Mouse (Mus musculus): ENCODE measurements at regions not wholly inside any gene's neighbourhood (a gene's known extent, or its start where the extent isn't known, plus 50 kb on each side); places are given as distances from the start of the nearest gene placed in this dataset.
A peak's percentile ranks its signal among the peaks of the same experiment; 100 is the strongest.

- DNase-seq (ENCODE audit: low spot score): peak; percentile 63
- Histone ChIP-seq H3K9ac (ENCODE audit: low read depth, low read length) (no peak overlapping the region), H3K27ac (replicated peaks; ENCODE audit: low read depth, low read length) (no peak overlapping the region), H3K36me3 (ENCODE audit: control insufficient read depth, insufficient read depth, low read length) (no peaks in the 10 kb centered on the region), H3K27me3 (replicated peaks; ENCODE audit: control insufficient read depth, insufficient read depth, low read length) (no peaks in the 10 kb centered on the region), H3K4me3 (ENCODE audit: low read depth, low read length) (no peak overlapping the region), H3K4me2 (ENCODE audit: low read depth, low read length) (no peak overlapping the region), H3K4me1 (ENCODE audit: control insufficient read depth, insufficient read depth, low read length) (peaks cover 11% of the 10 kb centered on the region; the same call in 1 of the 2 replicates), H3K9me3 (ENCODE audit: control insufficient read depth, low read length) (no peaks in the 10 kb centered on the region)
- WGBS: 46% methylated on average over 4 of the region's 4 CpGs
- ATAC-seq (ENCODE audit: low read depth): no peak
Measured at GRCm38 (mm10) chr12:31168221-31168890, 72.2 kb upstream of the Gm6993 start.

GRCm38 (mm10) chr12:31170111-31170510 lies 70.5 kb upstream of the Gm6993 start:
- ATAC-seq (ENCODE audit: low read depth) (no peak), DNase-seq (ENCODE audit: low spot score) (no peak)
- Histone ChIP-seq H3K27me3 (replicated peaks; ENCODE audit: control insufficient read depth, insufficient read depth, low read length) (no peaks in the 10 kb centered on the region), H3K9ac (ENCODE audit: low read depth, low read length) (no peak overlapping the region), H3K4me1 (ENCODE audit: control insufficient read depth, insufficient read depth, low read length) (peaks cover 11% of the 10 kb centered on the region; the same call in 1 of the 2 replicates), H3K27ac (replicated peaks; ENCODE audit: low read depth, low read length) (no peak overlapping the region), H3K4me2 (ENCODE audit: low read depth, low read length) (no peak overlapping the region), H3K9me3 (ENCODE audit: control insufficient read depth, low read length) (peaks cover 7% of the 10 kb centered on the region; the same call in 1 of the 2 replicates), H3K36me3 (ENCODE audit: control insufficient read depth, insufficient read depth, low read length) (no peaks in the 10 kb centered on the region), H3K4me3 (ENCODE audit: low read depth, low read length) (no peak overlapping the region)
- 79% methylated on average over 6 of the region's 6 CpGs for WGBS

GRCm38 (mm10) chr12:31170546-31171160 lies 69.9 kb upstream of the Gm6993 start:
- Histone ChIP-seq H3K36me3 (ENCODE audit: control insufficient read depth, insufficient read depth, low read length) (no peaks in the 10 kb centered on the region), H3K9me3 (ENCODE audit: control insufficient read depth, low read length) (peaks cover 7% of the 10 kb centered on the region; the same call in 1 of the 2 replicates), H3K27me3 (replicated peaks; ENCODE audit: control insufficient read depth, insufficient read depth, low read length) (no peaks in the 10 kb centered on the region), H3K4me1 (ENCODE audit: control insufficient read depth, insufficient read depth, low read length) (peaks cover 11% of the 10 kb centered on the region; the same call in 1 of the 2 replicates), H3K4me2 (ENCODE audit: low read depth, low read length) (no peak overlapping the region), H3K4me3 (ENCODE audit: low read depth, low read length) (no peak overlapping the region), H3K27ac (replicated peaks; ENCODE audit: low read depth, low read length) (peak overlapping the region; percentile 46), H3K9ac (ENCODE audit: low read depth, low read length) (no peak overlapping the region)
- DNase-seq (ENCODE audit: low spot score) (peak; percentile 84), ATAC-seq (ENCODE audit: low read depth) (peak; percentile 71)
- WGBS: 50% methylated on average over 10 of the region's 10 CpGs

DNA sequence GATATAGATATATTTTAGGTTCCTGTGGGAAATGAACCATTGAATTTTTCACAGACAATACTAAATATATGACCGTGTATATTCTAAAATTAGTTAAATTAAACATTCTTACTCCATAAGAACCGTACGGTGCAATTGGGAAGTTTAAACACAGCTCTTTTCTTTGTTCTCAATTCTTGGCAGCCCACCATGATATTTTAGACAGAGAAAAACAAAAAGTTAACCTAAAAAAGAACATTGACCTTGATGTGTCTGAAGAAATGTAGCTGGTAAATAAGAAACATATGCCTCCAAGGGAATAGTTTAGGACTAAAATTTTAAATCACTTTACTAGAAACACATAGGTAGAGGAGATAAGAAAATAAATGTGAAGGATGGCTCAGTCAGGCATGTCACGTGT lies 68.6 kb upstream of the Gm6993 start:
- H3K27ac ChIP-seq (replicated peaks; ENCODE audit: low read depth, low read length): peak overlapping the region; percentile 44; the same call in 1 of the 2 replicates
- ATAC-seq (ENCODE audit: low read depth): no peak
- WGBS: 42% methylated on average over 4 of the region's 4 CpGs

DNA sequence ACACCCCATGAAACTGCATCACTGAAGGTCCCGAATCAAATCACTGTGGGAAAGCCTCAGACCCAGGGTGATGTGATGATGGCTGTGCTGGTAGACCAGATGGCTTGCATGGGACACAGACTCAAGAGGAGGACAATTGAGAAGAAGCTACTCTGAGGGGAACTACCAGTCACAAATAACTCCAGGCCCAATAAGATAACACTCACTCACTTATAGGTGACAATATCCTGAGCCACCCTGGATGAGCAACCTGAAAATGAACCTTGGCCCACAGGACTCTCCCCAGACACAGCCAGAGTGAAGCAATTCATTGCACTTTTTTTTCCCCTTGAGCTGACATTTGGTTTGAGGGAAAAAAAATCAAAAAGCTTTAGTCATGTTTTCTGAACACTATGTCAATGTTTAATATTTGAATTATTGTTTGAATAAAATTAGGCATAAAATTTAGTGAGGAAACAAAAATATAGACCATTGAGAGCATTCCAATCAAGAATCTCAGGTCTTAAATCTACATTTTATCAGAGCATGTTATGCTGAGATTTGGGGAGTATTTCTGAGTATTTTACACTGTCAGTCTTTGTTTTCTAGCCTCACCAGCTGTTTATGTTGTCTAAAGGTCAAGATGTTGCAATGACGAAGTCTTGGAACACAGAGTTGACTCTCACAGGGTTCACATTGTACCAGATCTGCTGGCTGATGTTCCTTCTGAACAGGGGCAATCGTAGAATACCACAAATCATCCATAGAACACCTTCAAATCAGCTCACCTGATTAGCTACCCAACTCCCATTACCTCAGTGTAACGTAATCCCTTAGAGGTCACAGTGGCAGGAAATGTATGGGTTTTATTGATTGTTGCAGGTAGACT lies 67.9 kb upstream of the Gm6993 start:
- Histone ChIP-seq H3K27ac (replicated peaks; ENCODE audit: low read depth, low read length) (peak overlapping the region; percentile 44; the same call in 1 of the 2 replicates), H3K9ac (ENCODE audit: low read depth, low read length) (no peak overlapping the region), H3K4me1 (ENCODE audit: control insufficient read depth, insufficient read depth, low read length) (peaks cover 11% of the 10 kb centered on the region; the same call in 1 of the 2 replicates), H3K9me3 (ENCODE audit: control insufficient read depth, low read length) (peaks cover 7% of the 10 kb centered on the region; the same call in 1 of the 2 replicates), H3K4me2 (ENCODE audit: low read depth, low read length) (no peak overlapping the region), H3K27me3 (replicated peaks; ENCODE audit: control insufficient read depth, insufficient read depth, low read length) (no peaks in the 10 kb centered on the region), H3K4me3 (ENCODE audit: low read depth, low read length) (no peak overlapping the region), H3K36me3 (ENCODE audit: control insufficient read depth, insufficient read depth, low read length) (no peaks in the 10 kb centered on the region)
- WGBS: 61% methylated on average over 4 of the region's 4 CpGs
- DNase-seq (ENCODE audit: low spot score): no peak
- no peak for ATAC-seq (ENCODE audit: low read depth)

More for the DNA sequence above, 68.6 kb upstream of the Gm6993 start:
- Histone ChIP-seq H3K27me3 (replicated peaks; ENCODE audit: control insufficient read depth, insufficient read depth, low read length) (no peaks in the 10 kb centered on the region), H3K9me3 (ENCODE audit: control insufficient read depth, low read length) (peaks cover 7% of the 10 kb centered on the region; the same call in 1 of the 2 replicates), H3K36me3 (ENCODE audit: control insufficient read depth, insufficient read depth, low read length) (no peaks in the 10 kb centered on the region), H3K4me3 (ENCODE audit: low read depth, low read length) (no peak overlapping the region), H3K4me2 (ENCODE audit: low read depth, low read length) (no peak overlapping the region), H3K9ac (ENCODE audit: low read depth, low read length) (no peak overlapping the region), H3K4me1 (ENCODE audit: control insufficient read depth, insufficient read depth, low read length) (peaks cover 11% of the 10 kb centered on the region; the same call in 1 of the 2 replicates)
- peak; percentile 57 for DNase-seq (ENCODE audit: low spot score)

GRCm38 (mm10) chr12:31173512-31173911 lies 67.1 kb upstream of the Gm6993 start:
- ATAC-seq (ENCODE audit: low read depth): no peak
- DNase-seq (ENCODE audit: low spot score): no peak
- H3K4me2 ChIP-seq (ENCODE audit: low read depth, low read length): no peak overlapping the region
- no peaks in the 10 kb centered on the region for H3K27me3 ChIP-seq (replicated peaks; ENCODE audit: control insufficient read depth, insufficient read depth, low read length)
- no peak overlapping the region for H3K9ac ChIP-seq (ENCODE audit: low read depth, low read length)
- H3K36me3 ChIP-seq (ENCODE audit: control insufficient read depth, insufficient read depth, low read length): no peaks in the 10 kb centered on the region
- no peak overlapping the region for H3K4me3 ChIP-seq (ENCODE audit: low read depth, low read length)
- peaks cover 7% of the 10 kb centered on the region; the same call in 1 of the 2 replicates for H3K9me3 ChIP-seq (ENCODE audit: control insufficient read depth, low read length)
- H3K4me1 ChIP-seq (ENCODE audit: control insufficient read depth, insufficient read depth, low read length): peaks cover 11% of the 10 kb centered on the region; the same call in 1 of the 2 replicates
- H3K27ac ChIP-seq (replicated peaks; ENCODE audit: low read depth, low read length): no peak overlapping the region
- WGBS: 85% methylated on average over 5 of the region's 5 CpGs

- Histone ChIP-seq H3K27ac (replicated peaks; ENCODE audit: low read depth, low read length) (no peak overlapping the region), H3K9me3 (ENCODE audit: control insufficient read depth, low read length) (peaks cover 3% of the 10 kb centered on the region; the same call in 1 of the 2 replicates), H3K4me2 (ENCODE audit: low read depth, low read length) (no peak overlapping the region), H3K4me3 (ENCODE audit: low read depth, low read length) (no peak overlapping the region), H3K9ac (ENCODE audit: low read depth, low read length) (no peak overlapping the region), H3K27me3 (replicated peaks; ENCODE audit: control insufficient read depth, insufficient read depth, low read length) (no peaks in the 10 kb centered on the region), H3K4me1 (ENCODE audit: control insufficient read depth, insufficient read depth, low read length) (peaks cover 9% of the 10 kb centered on the region), H3K36me3 (ENCODE audit: control insufficient read depth, insufficient read depth, low read length) (no peaks in the 10 kb centered on the region)
- DNase-seq (ENCODE audit: low spot score): no peak
- no peak for ATAC-seq (ENCODE audit: low read depth)
- 45% methylated on average over 6 of the region's 6 CpGs for WGBS
Measured at GRCm38 (mm10) chr12:31179536-31179935, 61.0 kb upstream of the Gm6993 start.

DNA sequence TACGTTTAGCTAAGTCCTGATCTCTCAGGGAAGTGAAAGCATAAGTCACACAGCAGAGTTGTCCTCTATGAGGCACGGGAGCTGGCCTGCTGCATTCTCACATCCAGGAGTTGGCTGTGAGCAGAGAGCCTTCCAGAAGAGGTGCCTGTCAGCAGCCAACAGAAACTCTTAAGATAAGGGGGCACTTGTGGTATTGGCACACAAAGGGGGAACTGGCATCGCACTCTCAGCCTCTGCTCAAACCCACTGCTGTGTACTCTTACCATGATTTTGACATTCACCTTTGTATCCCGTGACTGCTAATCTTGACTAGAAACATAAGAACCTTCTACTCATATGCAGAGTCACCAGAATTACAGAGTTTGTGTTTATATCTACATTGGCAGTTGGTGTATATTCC lies 56.9 kb upstream of the Gm6993 start:
- DNase-seq (ENCODE audit: low spot score) (no peak), ATAC-seq (ENCODE audit: low read depth) (no peak)
- H3K9me3 ChIP-seq (ENCODE audit: control insufficient read depth, low read length): no peaks in the 10 kb centered on the region
- no peak overlapping the region for H3K9ac ChIP-seq (ENCODE audit: low read depth, low read length)
- H3K4me2 ChIP-seq (ENCODE audit: low read depth, low read length): no peak overlapping the region
- no peaks in the 10 kb centered on the region for H3K27me3 ChIP-seq (replicated peaks; ENCODE audit: control insufficient read depth, insufficient read depth, low read length)
- H3K4me1 ChIP-seq (ENCODE audit: control insufficient read depth, insufficient read depth, low read length): peaks cover 27% of the 10 kb centered on the region
- no peak overlapping the region for H3K4me3 ChIP-seq (ENCODE audit: low read depth, low read length)
- H3K27ac ChIP-seq (replicated peaks; ENCODE audit: low read depth, low read length): peak overlapping the region; percentile 84
- WGBS: 64% methylated on average over 4 of the region's 4 CpGs
- H3K36me3 ChIP-seq (ENCODE audit: control insufficient read depth, insufficient read depth, low read length): no peaks in the 10 kb centered on the region
